Mouse (Mus musculus) splenic B cell, adult 2 months (primary cell): ENCODE data around the gene Gm21188.
A peak's percentile ranks its signal among the peaks of the same experiment; 100 is the strongest.
"Not testable (repeated sequence)": the region's sequence is repeated elsewhere in the genome, so short reads cannot be mapped to it uniquely, and the experiment has no call there.

Experiments used
- DNase-seq: peaks from one replicate; pipeline ENCODE4 v3.0.0-alpha.2; 2011; ENCODE audit warnings: low read depth, low spot score
- H3K27me3 ChIP-seq: 2 replicates; pipeline ENCODE4 v1.6.1; 2012; ENCODE audit warnings: mild to moderate bottlenecking, low read length, moderate library complexity, mixed read lengths; ENCODE audit not compliant: control insufficient read depth, poor library complexity, insufficient read depth, severe bottlenecking
- H3K36me3 ChIP-seq: 2 replicates; pipeline ENCODE4 v1.6.1; 2012; ENCODE audit warnings: mild to moderate bottlenecking, low read length, moderate library complexity, mixed read lengths; ENCODE audit not compliant: control insufficient read depth, poor library complexity, insufficient read depth, severe bottlenecking

Gm21188 gene

DNA sequence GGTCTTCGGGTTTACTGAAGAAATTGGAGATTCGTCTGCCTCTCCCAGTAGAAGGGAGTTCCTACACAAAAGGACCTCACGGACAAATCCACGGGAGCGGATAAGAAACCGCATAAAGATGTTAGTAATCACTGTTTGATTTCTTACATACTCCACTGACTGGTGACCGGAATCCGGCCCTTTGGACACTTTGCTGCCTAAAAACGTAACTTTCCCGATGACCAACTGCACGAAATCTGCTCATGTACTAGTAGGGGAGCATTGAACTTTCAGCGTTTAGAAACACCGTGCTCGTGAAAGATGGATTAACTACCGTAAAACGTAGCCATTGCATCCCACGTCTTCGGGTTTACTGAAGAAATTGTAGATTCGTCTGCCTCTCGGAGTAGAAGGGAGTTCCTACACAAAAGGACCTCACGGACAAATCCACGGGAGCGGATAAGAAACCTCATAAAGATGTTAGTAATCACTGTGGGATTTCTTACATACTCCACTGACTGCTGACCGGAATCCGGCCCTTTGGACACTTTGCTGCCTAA, 15.3 kb downstream of the Gm21188 start:
- not testable (repeated sequence) for H3K36me3 ChIP-seq, H3K27me3 ChIP-seq
- peak; percentile 28 for DNase-seq

DNA sequence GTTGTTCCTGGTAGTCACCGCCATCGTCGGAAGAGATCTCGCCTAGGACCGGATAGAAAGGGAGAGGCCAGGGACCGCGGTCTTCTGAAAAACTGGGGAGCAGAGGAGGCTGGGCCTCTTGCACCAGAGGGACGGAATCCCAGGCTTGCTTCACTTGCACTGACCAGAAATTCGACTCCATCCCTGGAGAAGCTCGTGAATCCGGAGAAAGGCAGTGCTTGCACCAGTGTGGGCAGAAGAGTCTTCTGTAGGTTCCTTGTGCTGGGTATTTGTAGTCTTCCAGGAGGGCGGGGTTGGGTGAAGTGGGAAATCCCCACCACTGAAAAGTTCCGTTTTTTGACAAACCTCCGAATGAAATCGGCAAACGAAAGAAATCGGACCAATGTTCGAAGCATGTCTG, 16.8 kb downstream of the Gm21188 start:
- H3K36me3 ChIP-seq, H3K27me3 ChIP-seq, DNase-seq: not testable (repeated sequence)

DNA sequence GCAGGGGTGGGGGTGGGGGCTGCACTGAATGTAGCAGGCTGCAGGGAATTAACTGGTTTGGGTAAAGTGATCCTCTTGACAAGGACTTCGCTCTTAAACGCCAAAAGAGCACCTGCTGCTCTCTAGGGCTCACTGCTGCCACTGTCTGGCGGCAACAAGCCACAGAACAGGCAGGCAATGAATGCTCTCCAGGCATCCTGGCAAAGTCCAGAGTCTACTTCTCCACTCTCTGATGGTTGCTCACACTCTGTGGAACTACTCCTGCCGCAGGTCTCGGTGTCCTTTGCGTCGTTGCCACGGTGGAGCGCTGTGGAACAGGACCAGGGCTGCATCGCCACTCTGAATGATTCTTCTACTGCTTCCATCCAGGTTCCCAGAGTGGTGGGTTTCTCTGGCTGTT, 17.4 kb downstream of the Gm21188 start:
- DNase-seq, H3K27me3 ChIP-seq, H3K36me3 ChIP-seq: not testable (repeated sequence)

DNA sequence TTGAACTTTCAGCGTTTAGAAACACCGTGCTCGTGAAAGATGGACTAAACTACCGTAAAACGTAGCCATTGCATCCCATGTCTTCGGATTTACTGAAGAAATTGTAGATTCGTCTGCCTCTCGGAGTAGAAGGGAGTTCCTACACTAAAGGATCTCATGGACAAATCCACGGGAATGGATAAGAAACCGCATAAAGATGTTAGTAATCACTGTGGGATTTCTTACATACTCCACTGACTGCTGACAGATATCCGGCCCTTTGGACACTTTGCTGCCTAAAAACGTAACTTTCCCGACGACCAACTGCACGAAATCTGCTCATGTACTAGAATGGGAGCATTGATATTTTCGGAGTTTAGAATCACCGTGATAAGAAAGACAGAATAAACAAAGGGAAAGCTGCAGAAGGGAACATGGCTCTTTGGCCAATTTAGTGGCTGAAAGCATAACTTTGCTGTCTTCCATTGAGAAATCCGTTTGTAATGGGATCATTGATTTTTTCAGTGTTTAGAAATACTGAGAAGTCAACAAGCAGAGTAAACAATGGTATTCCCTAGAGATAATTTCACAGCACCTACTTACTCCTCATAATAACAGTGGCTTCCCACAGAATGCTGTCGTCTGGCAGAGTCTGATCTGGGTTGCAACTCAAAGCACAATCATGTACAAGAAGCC, 18.3 kb downstream of the Gm21188 start:
- not testable (repeated sequence) for H3K36me3 ChIP-seq, H3K27me3 ChIP-seq
- peak; percentile 10 for DNase-seq

DNA sequence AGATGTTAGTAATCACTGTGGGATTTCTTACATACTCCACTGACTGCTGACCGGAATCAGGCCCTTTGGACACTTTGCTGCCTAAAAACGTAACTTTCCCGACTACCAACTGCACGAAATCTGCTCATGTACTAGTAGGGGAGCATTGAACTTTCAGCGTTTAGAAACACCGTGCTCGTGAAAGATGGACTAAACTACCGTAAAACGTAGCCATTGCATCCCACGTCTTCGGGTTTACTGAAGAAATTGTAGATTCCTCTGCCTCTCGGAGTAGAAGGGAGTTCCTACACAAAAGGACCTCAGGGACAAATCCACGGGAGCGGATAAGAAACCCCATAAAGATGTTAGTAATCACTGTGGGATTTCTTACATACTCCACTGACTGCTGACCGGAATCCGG, 20.3 kb downstream of the Gm21188 start:
- not testable (repeated sequence) for H3K27me3 ChIP-seq, DNase-seq, H3K36me3 ChIP-seq

DNA sequence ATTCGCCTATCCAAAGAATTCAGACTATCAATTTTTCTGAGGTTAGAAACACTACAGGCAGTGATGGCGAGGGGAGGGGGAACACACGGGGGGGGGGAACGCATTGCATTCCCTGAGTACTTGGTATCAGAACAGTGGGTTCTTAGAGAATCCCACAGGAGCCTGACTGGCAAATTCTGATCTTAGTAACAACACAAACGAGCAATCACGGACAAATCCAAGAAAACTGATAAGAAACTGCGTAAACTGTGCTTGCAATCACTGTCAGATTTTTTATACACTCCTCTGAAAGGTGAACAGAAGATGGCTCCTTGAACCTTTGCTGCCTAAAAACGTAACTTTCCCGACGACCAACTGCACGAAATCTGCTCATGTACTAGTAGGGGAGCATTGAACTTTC, 24.6 kb downstream of the Gm21188 start:
- H3K27me3 ChIP-seq, H3K36me3 ChIP-seq: not testable (repeated sequence)
- peak; percentile 3 for DNase-seq

DNA sequence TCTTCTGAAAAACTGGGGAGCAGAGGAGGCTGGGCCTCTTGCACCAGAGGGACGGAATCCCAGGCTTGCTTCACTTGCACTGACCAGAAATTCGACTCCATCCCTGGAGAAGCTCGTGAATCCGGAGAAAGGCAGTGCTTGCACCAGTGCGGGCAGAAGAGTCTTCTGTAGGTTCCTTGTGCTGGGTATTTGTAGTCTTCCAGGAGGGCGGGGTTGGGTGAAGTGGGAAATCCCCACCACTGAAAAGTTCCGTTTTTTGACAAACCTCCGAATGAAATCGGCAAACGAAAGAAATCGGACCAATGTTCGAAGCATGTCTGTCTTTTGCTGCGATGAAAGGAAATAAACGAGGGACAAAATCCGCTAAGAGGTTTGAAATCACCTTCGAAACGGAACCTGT, 25.1 kb downstream of the Gm21188 start, which contains the start of gene Gm36079:
TSS of gene Gm36079 (minus strand) at position 101 of the 400 bp plus-strand sequence.
- DNase-seq: not testable (repeated sequence)

DNA sequence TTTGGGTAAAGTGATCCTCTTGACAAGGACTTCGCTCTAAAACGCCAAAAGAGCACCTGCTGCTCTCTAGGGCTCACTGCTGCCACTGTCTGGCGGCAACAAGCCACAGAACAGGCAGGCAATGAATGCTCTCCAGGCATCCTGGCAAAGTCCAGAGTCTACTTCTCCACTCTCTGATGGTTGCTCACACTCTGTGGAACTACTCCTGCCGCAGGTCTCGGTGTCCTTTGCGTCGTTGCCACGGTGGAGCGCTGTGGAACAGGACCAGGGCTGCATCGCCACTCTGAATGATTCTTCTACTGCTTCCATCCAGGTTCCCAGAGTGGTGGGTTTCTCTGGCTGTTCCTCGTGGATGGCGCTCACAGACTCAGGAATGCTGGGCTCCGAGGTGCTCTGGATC, 25.6 kb downstream of the Gm21188 start:
- not testable (repeated sequence) for H3K36me3 ChIP-seq, DNase-seq, H3K27me3 ChIP-seq

More for the DNA sequence above, 25.1 kb downstream of the Gm21188 start, which contains the start of gene Gm36079:
- H3K36me3 ChIP-seq, H3K27me3 ChIP-seq: not testable (repeated sequence)

DNA sequence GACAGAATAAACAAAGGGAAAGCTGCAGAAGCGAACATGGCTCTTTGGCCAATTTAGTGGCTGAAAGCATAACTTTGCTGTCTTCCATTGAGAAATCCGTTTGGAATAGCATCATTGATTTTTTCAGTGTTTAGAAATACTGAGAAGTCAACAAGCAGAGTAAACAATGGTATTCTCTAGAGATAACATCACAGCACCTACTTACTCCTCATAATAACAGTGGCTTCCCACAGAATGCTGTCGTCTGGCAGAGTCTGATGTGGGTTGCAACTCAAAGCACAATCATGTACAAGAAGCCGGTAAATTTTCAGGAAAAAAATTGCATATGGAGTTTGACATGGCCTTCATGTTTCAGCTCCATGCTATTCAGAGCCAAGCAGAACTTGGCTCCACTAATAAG, 26.4 kb downstream of the Gm21188 start:
- not testable (repeated sequence) for H3K27me3 ChIP-seq, DNase-seq, H3K36me3 ChIP-seq

DNA sequence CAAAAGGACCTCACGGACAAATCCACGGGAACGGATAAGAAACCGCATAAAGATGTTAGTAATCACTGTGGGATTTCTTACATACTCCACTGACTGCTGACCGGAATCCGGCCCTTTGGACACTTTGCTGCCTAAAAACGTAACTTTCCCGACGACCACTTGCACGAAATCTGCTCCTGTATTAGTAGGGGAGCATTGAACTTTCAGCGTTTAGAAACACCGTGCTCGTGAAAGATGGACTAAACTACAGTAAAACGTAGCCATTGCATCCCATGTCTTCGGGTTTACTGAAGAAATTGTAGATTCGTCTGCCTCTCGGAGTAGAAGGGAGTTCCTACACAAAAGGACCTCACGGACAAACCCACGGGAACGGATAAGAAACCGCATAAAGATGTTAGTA, 27.0 kb downstream of the Gm21188 start:
- not testable (repeated sequence) for H3K36me3 ChIP-seq, H3K27me3 ChIP-seq
- peak; percentile 8 for DNase-seq

DNA sequence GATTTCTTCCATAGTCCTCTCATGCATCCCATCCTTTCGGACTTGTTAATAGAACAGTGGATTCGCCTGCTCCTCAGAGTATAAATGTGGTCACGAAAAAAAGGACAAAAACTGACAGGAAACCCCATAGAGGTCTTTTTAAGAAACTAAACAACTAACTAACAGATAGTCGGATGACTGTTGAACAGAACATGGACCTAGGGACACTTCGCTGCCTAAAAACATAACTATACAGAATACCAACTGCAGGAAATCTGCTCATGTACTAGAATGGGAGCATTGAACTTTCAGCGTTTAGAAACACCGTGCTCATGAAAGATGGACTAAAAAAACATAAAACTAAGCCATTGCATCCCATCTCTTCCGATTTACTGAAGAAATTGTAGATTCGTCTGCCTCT, 27.4 kb downstream of the Gm21188 start:
- H3K27me3 ChIP-seq, H3K36me3 ChIP-seq: not testable (repeated sequence)
- peak; percentile 0 for DNase-seq

DNA sequence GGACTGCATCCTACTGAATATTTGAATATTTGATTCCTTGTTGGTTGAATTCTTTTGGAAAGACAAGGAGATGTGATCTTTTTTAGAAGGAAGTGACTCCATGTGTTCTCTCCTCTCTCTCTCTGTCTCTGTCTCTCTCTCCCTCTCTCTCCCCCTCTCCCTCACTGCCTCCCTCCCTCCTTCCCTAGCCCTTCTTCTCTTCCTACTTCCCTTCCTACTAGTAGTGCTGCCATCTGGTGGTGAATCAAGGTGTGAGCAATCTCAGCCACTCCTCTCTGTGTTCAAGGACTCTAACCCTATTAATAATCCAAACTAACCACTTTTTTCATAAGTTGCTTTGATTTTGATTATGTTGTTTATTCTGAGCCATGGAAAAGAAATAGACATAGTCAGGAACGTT, 30.5 kb downstream of the Gm21188 start:
- H3K27me3 ChIP-seq, H3K36me3 ChIP-seq: not testable (repeated sequence)
- peak; percentile 8 for DNase-seq

DNA sequence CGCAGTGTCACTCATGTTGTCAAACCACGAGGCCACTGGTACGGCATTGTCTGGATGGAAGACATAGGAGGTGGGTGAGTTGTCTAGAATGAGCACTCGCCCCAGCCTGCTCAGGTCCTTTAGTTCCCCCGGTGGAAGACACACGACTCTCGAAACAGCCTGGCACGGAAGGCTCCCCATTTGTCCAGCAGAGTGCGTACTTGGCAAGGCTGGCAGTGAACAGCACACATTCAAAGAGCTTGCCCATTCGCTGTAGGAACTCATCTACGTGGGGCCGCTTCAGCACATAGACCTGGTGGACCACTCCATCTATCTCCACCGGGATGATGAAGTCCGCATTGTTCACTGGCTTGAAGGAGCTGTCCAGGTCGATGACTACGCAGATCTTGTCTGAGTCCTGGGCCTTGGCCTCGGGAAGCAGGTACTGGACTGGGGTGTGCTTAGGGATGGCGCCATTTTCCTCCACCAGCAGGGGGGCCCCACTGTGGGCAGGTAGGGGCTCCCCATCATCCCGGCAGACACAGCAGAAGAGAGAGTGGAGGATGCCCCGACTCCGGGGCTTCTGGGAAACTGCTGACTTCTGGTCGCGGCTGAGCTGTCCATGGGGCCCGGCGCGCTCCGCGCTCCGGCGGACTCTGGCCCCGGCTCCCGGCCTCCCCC, 36.5 kb downstream of the Gm21188 start:
- H3K36me3 ChIP-seq, DNase-seq, H3K27me3 ChIP-seq: not testable (repeated sequence)

DNA sequence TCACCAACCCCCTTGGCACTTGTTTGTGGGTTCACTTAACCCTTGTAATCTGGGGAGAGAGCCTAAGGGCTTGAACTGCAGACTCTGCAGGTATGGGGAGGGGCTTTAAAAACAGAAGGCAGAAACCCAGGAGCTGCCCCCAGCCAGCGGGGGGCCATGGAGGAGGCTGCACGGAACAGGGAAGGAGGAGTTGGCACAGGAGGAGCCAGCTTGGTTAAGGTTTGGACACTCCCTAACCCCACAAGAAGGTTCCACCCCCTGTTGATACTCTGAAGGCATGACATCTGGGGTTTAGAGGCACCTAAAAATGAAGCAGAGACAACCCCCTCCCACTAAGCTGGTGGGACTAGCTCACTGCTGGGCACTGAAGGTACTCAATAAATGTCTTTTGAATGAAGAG, 38.0 kb downstream of the Gm21188 start:
- not testable (repeated sequence) for H3K27me3 ChIP-seq, DNase-seq, H3K36me3 ChIP-seq

DNA sequence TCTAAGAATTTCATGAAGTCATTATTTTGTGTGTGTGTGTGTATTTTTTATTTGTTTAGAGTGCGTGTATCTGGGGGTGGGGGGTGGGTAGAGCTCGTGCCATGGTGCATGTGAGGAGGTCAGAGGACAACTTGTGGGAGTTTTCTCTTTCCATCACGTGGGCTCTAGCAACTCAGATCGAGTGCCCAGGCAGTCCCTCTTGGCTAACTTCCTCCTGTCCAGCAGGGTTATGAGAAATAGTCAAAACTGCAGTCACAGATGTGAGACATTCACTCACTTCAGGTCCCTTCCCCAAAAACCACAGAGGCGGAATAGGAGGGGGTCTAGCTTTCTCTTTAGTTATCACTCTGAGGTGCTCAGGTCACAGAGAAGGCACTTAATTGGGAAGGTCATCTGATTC, 38.5 kb downstream of the Gm21188 start:
- not testable (repeated sequence) for DNase-seq, H3K27me3 ChIP-seq, H3K36me3 ChIP-seq
